Mouse (Mus musculus) cerebellum, adult (tissue): Measurements from ENCODE around the gene Aldoart1.

Experiments used
- ATAC-seq: cut with Nextera tagmentation; 2 replicates; pipeline ENCODE4 v1.9.2; 2017; ENCODE audit warnings: mild to moderate bottlenecking, moderate library complexity, mixed read lengths; ENCODE audit not compliant: insufficient number of reproducible peaks, low FRiP score, low TSS enrichment

Gene Aldoart1

DNA sequence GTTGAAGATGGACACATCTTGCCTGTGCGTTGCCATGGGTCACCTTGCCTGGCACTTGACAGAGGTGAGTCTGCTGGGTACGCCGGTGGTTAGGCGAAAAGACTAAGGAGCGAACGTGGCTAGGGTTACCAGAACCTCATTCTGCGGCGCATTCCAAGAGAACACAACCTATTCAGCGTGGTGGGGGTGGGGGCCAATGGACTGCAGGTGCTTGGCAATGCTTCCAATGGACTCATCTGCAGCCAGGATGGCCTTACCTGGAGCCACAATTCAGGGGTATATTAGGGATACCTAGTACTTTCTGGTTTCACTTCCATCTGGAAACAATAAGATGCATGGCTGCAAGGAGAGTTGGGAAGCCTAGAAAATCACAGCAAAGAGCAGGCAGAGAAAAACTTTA is at the start of gene Aldoart1:
Gene Aldoart1 (minus strand): TSS at position 101 of the 400 bp plus-strand sequence.
- ATAC-seq = no peak

DNA sequence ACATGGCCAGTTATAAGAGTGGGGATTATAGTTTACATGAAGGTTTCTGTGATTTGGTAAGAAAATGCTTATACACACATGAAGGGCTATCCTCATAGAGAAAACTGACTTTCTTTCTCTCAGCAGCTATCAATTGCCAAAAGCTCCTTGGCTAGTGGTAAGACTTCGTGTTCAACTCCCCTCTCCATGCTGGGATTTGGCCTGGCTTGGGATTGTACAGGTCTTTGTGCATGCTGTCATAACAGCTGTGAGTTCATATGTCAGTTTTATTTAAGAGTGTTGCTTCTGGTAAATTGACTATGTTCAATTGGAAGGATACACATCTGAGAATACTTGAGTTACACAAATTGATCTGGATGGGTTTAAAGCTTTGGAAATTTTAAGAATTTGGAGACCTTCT is 49.1 kb upstream of the Aldoart1 start:
- no peak for ATAC-seq

DNA sequence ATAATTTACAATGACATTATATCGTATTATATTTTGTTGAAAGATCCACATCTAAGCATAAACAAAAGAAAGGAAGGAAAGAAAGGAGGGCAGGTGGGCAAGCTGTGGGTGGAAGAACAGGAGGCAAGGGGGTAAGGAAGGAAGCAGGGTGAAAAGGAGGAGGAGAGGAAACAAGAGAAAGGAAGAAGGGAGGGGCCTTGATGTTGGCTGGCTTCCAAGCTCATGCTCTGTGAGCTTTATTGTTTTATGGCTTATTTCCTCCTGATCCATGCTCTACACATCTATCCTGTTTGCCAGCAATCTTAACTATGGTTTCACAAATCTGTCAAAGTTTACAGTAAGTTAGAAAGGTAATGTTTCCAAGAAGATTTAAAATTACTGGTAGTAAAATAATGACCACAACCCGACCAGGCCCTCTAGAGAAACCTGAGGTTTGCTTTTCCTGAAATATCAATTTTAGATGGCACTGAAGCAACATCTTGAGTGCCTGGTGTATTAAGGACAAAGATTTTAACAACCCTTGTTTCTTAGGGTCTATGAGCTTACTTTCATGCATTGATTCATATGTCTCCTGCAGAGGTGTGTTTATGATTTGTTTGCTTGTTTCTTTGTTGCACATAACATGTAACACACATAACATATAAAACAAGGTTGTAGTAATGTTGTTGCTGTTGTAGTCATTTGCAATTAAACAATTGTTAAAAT is 13.1 kb upstream of the Aldoart1 start:
- no peak for ATAC-seq

DNA sequence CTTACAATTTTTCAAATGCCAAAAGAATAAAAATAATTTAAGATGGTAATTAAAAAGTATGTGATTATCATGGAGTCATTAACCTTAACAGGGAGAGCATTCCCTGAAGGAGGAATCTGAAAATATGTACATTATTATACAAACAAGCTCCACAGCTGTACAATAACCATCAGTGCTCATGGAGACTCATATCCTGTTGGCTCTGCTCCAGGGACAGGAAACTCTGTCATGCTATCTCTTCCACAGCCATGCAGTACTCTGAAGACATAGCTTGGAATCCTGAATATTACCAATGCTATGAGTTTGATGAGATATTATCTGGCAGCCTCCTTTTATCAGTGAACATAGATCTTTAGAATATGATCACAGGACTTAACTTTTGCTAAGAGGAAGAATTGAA is 8.2 kb downstream of the Aldoart1 start:
- ATAC-seq = no peak

DNA sequence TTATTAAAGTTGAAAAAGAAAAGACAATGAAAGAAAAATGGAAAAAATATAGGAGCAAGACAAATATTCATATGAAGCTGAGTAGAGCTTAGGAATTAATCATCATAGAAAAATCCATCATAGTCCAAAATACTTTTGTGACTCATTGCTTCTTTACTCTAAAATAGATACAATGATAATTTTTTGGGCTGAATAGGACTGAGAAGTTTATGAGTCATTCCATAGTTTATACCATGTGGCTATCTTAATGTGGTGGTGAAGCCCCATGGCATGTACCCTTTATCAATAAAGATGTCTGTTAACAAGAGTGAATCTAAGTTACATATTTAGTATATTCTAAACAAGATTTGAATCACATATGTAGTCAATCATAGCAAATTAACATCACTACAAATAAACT is 9.4 kb downstream of the Aldoart1 start:
- no peak for ATAC-seq

DNA sequence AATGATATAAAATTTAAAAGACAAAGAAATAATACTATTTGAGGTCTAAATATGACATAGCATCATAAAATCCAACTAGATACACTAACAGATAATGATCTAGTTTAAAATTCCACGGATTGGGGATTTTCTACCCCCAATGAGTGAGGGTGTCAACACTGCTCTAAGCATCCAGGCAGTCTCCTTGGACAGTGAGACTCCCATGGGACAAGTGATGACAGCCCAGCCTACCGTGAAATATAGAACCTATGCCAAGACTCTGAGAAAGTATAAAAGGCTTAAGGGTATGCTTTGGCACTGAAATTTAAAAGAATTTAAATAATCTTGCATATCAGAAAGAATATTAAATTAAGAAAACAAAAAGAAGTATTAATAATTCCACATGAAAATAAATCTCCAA is 16.0 kb downstream of the Aldoart1 start:
- ATAC-seq = no peak

DNA sequence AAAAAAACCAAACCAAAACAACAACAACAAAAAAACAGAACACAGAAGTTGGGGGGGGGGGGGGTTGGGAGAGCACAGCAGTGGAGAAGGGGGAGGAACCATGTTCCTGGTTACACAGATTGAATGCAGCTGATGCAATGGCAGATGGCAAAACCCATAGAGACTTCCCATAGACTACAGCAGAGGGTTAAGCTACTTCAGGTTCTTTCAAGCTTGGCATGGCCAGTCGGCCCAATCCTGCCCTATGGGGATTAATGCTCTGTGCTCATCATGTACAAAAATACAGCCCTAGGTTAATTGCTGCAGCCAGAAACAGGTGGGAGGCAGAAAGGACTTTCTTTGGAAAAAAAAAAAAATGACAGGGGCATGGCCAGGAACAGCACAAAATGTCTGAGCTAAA is 17.0 kb downstream of the Aldoart1 start:
- ATAC-seq = no peak

DNA sequence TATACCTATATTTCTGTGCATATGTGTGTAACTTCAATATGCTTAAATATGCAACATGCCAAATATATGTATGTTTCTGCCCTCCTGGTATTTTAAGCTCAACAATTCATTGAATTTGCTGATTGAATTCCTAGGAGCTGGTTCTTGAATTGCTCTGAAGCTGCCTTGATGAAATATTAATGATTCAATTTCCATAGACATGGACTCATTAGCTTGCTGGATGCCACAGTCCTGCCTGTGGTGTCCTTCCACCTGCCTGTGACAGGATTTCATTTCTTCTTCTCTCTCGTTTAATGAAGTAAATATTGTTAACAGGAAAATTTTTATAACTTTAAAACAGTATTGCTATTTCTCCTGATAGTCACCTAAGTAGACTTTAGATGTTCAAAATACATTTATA is 51.6 kb downstream of the Aldoart1 start:
- no peak for ATAC-seq
